Mouse (Mus musculus) liver, embryonic 14.5 days (tissue): ENCODE measurements at regions not wholly inside any gene's neighbourhood (a gene's known extent, or its start where the extent isn't known, plus 50 kb on each side); places are given as distances from the start of the nearest gene placed in this dataset.

Source experiments
- ATAC-seq: fragments of 200-750 bp; cut with Nextera tagmentation; 2 replicates; pipeline ENCODE4 v1.8.0; 2017; ENCODE audit warnings: moderate number of reproducible peaks, mild to moderate bottlenecking, moderate library complexity; ENCODE audit not compliant: insufficient read depth
- DNase-seq, 3 experiments: peaks; one replicate each; pipeline ENCODE4 v3.0.0-alpha.2; 2012 to 2013; ENCODE audit warnings: low read depth in 3 of 3, low spot score in 3 of 3
- H3K27ac ChIP-seq: fragments of 300-500 bp; sonication (generic); 2 replicates; pipeline ENCODE4 v1.5.1; 2014; ENCODE audit warnings: moderate library complexity, mild to moderate bottlenecking, control low read depth, inconsistent platforms
- H3K27me3 ChIP-seq: fragments of 300-500 bp; sonication (generic); 2 replicates; pipeline ENCODE4 v1.6.1; 2014; ENCODE audit warnings: mild to moderate bottlenecking, low read length, moderate library complexity; ENCODE audit not compliant: control insufficient read depth, insufficient read depth
- H3K36me3 ChIP-seq: fragments of 300-500 bp; sonication (generic); replicated peaks from 2 replicates; pipeline ENCODE4 v1.6.1; 2014; ENCODE audit warnings: low read depth; ENCODE audit not compliant: control insufficient read depth, insufficient read depth
- H3K4me1 ChIP-seq, 2 experiments: fragments of 200-500 bp in 1 of 2; fragments of 300-500 bp in 1 of 2; sonication (generic) in 1 of 2; replicated peaks; 2 replicates each; pipeline ENCODE4 v1.6.1; 2012 to 2014; ENCODE audit warnings: antibody characterized with exemption in 1 of 2, inconsistent platforms in 1 of 2, low read length in 1 of 2; ENCODE audit not compliant: control insufficient read depth in 2 of 2, insufficient read depth in 2 of 2
- H3K4me2 ChIP-seq: fragments of 300-500 bp; sonication (generic); 2 replicates; pipeline ENCODE4 v1.6.1; 2014; ENCODE audit warnings: low read depth, mild to moderate bottlenecking, control low read depth, moderate library complexity
- H3K4me3 ChIP-seq, 2 experiments: fragments of 200-500 bp in 1 of 2; fragments of 300-500 bp in 1 of 2; sonication (generic) in 1 of 2; 2 replicates each; pipeline ENCODE4 v1.5.1; 2012 to 2014; ENCODE audit warnings: low read depth in 2 of 2, low read length in 2 of 2, mild to moderate bottlenecking in 2 of 2, control low read depth in 1 of 2, inconsistent platforms in 1 of 2, moderate library complexity in 1 of 2; ENCODE audit not compliant: insufficient read depth in 1 of 2
- H3K9ac ChIP-seq: fragments of 300-500 bp; sonication (generic); replicated peaks from 2 replicates; pipeline ENCODE4 v1.6.1; 2014; ENCODE audit warnings: mild to moderate bottlenecking, control low read depth, moderate library complexity
- H3K9me3 ChIP-seq: fragments of 300-500 bp; sonication (generic); 2 replicates; pipeline ENCODE4 v1.6.1; 2016; ENCODE audit warnings: low read length, mixed read lengths; ENCODE audit not compliant: control insufficient read depth
- CTCF ChIP-seq: IDR thresholded peaks from 2 replicates; pipeline ENCODE4 v1.5.1; 2016; ENCODE audit warnings: antibody characterized with exemption, low read depth, control low read depth
- EP300 ChIP-seq: IDR thresholded peaks from 2 replicates; pipeline ENCODE4 v1.6.1; 2016; ENCODE audit warnings: antibody characterized with exemption, low read depth
- WGBS: fragments of 180-500 bp; shearing (Covaris S2); extraction: QIAGEN DNeasy Blood & Tissue Kit; methylation state at CpG from one replicate; pipeline ENCODE4 v1.1.7; 2014; ENCODE audit not compliant: insufficient replicate concordance; 5-methylcytosine and 5-hydroxymethylcytosine counted together

- TF ChIP-seq EP300, result no peak
- no peak for TF ChIP-seq CTCF
- H3K36me3 ChIP-seq, result no peaks in the 10 kb centered on the region
- no peak overlapping the region for H3K4me3 ChIP-seq
- peaks cover 48% of the 10 kb centered on the region for H3K27me3 ChIP-seq
- H3K4me1 ChIP-seq, result no peaks in the 10 kb centered on the region
- ATAC-seq (no peak), DNase-seq (no peak)
- H3K9ac ChIP-seq, result no peak overlapping the region
- no peak overlapping the region for H3K27ac ChIP-seq
- 32% methylated on average over 6 of the region's 6 CpGs for WGBS
- no peak overlapping the region for H3K4me2 ChIP-seq
- H3K9me3 ChIP-seq, result no peaks in the 10 kb centered on the region
Measured at GRCm38 (mm10) chr14:61691785-61692372, 84.6 kb downstream of the Kcnrg start.

GRCm38 (mm10) chr14:61694796-61695195 lies 87.5 kb downstream of the Kcnrg start:
- TF ChIP-seq EP300 (no peak), CTCF (no peak)
- Histone ChIP-seq H3K36me3 (no peaks in the 10 kb centered on the region), H3K9me3 (no peaks in the 10 kb centered on the region), H3K4me3 (no peak overlapping the region), H3K27me3 (peaks cover 21% of the 10 kb centered on the region), H3K4me1 (no peaks in the 10 kb centered on the region; a peak in 1 of 4 replicates), H3K9ac (no peak overlapping the region), H3K27ac (no peak overlapping the region), H3K4me2 (no peak overlapping the region)
- ATAC-seq (no peak), DNase-seq (no peak)
- WGBS, result 93% methylated on average over 3 of the region's 3 CpGs

GRCm38 (mm10) chr14:61696290-61696842 lies 89.1 kb downstream of the Kcnrg start:
- WGBS, result 54% methylated on average over 7 of the region's 7 CpGs
- H3K36me3 ChIP-seq, result no peaks in the 10 kb centered on the region
- no peak overlapping the region for H3K9ac ChIP-seq
- no peak overlapping the region for H3K4me2 ChIP-seq
- DNase-seq (no peak), ATAC-seq (no peak)
- TF ChIP-seq CTCF (no peak), EP300 (no peak)
- no peak overlapping the region for H3K4me3 ChIP-seq
- no peaks in the 10 kb centered on the region for H3K9me3 ChIP-seq
- H3K27me3 ChIP-seq, result peaks cover 5% of the 10 kb centered on the region
- no peaks in the 10 kb centered on the region; a peak in 1 of 4 replicates for H3K4me1 ChIP-seq
- H3K27ac ChIP-seq, result no peak overlapping the region

DNA sequence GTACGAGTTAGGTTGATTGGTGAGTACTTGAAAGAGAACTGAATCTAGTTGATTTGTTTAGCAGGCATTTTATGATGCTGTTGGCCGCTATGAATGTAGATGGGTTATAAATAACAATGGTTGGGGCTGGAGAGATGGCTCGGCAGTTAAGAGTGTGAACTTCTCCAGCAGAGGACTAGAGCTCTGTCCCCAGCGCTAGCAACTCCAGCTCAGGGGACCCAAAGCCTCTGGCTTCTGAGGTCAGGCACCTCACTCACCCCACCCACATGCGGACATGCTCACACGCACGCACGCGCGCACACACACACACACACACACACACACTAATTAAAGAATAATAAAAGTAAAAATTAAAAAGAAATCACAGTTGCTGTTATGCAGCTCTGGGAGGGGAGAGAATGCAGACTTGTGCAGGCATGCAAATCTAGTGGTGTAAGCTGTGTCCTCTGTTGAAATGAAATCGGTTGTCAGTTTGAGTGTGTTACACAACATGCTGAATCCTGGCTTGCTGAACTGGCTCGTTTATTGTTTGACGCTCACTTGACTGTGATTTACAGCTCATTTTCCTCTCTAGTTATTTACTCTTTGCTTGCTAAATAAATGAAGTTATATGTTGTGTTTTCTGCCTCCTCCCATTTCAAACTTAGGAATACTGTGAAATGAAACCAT lies 89.8 kb downstream of the Kcnrg start:
- no peaks in the 10 kb centered on the region for H3K36me3 ChIP-seq
- WGBS, result 64% methylated on average over 13 of the region's 13 CpGs
- H3K27ac ChIP-seq, result no peak overlapping the region
- no peaks in the 10 kb centered on the region for H3K9me3 ChIP-seq
- H3K4me2 ChIP-seq, result no peak overlapping the region
- no peak for ATAC-seq
- H3K4me3 ChIP-seq, result no peak overlapping the region
- no peak overlapping the region for H3K9ac ChIP-seq
- no peak for TF ChIP-seq EP300
- DNase-seq, result no peak
- no peaks in the 10 kb centered on the region; a peak in 1 of 4 replicates for H3K4me1 ChIP-seq
- H3K27me3 ChIP-seq, result no peaks in the 10 kb centered on the region; the same call in 1 of the 2 replicates

DNA sequence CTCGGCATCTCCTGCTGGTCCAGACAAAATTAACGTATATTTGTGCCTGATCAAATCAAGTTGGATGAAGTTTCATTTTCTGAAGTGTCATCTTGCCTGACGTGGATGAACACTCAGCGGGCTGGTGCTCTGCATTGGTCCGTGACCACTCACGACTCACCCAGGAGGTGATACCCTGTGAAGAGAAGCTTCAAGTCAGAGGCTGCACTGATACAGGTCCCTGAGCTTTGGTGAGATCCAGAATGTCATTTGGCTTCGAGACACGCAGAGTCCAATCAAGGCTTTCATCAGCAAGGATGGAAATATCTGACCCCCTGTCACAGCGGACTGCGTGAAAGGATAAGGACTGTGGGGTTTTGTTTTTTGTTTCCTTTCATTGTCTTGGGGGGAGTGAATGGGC lies 90.4 kb downstream of the Kcnrg start:
- Histone ChIP-seq H3K4me2 (no peak overlapping the region), H3K4me3 (no peak overlapping the region), H3K27ac (no peak overlapping the region), H3K27me3 (no peaks in the 10 kb centered on the region; the same call in 1 of the 2 replicates), H3K36me3 (no peaks in the 10 kb centered on the region), H3K9ac (no peak overlapping the region), H3K9me3 (no peaks in the 10 kb centered on the region), H3K4me1 (no peaks in the 10 kb centered on the region; a peak in 1 of 4 replicates)
- WGBS, result 63% methylated on average over 10 of the region's 10 CpGs
- DNase-seq (no peak), ATAC-seq (no peak)
- TF ChIP-seq CTCF, result no peak
- TF ChIP-seq EP300, result no peak
